Mouse (Mus musculus) right cerebral cortex, postnatal 10 days (tissue): ENCODE results near the gene Rps6kb1.

ENCODE experiments used
- DNase-seq, 2 experiments: peaks; one replicate each; pipeline ENCODE4 v3.0.0; 2021; ENCODE audit warnings: low spot score in 2 of 2

The Rps6kb1 gene

GRCm38 (mm10) chr11:86544639-86545299, at the start of gene Rps6kb1, which contains the start of gene Tubd1:
TSS of gene Rps6kb1 (minus strand) at chr11:86544805.
TSS of gene Tubd1 (plus strand) at chr11:86544991.
- DNase-seq = peak; percentile 100

GRCm38 (mm10) chr11:86593443-86593842, 48.8 kb upstream of the Rps6kb1 start:
- no peak for DNase-seq

- DNase-seq = no peak
Observed at GRCm38 (mm10) chr11:86592993-86593392, 48.4 kb upstream of the Rps6kb1 start.

- DNase-seq = no peak
Observed at GRCm38 (mm10) chr11:86591931-86592616, 47.5 kb upstream of the Rps6kb1 start.

GRCm38 (mm10) chr11:86591301-86591845, 46.8 kb upstream of the Rps6kb1 start:
- DNase-seq = no peak

GRCm38 (mm10) chr11:86590579-86590978, 46.0 kb upstream of the Rps6kb1 start:
- no peak for DNase-seq

- DNase-seq = no peak
Observed at GRCm38 (mm10) chr11:86590066-86590465, 45.5 kb upstream of the Rps6kb1 start.

GRCm38 (mm10) chr11:86588583-86589298, 44.1 kb upstream of the Rps6kb1 start:
- DNase-seq = no peak

GRCm38 (mm10) chr11:86587830-86588229, 43.2 kb upstream of the Rps6kb1 start:
- DNase-seq = no peak

- no peak for DNase-seq
Observed at GRCm38 (mm10) chr11:86586868-86587792, 42.5 kb upstream of the Rps6kb1 start.

- DNase-seq = no peak
Observed at GRCm38 (mm10) chr11:86586177-86586867, 41.7 kb upstream of the Rps6kb1 start.

- DNase-seq = no peak
Observed at GRCm38 (mm10) chr11:86585598-86585984, 41.0 kb upstream of the Rps6kb1 start.

GRCm38 (mm10) chr11:86584898-86585597, 40.4 kb upstream of the Rps6kb1 start:
- DNase-seq = no peak

- no peak for DNase-seq
Observed at GRCm38 (mm10) chr11:86583990-86584897, 39.6 kb upstream of the Rps6kb1 start.

- no peak for DNase-seq
Observed at GRCm38 (mm10) chr11:86583313-86583825, 38.8 kb upstream of the Rps6kb1 start.

- DNase-seq = no peak
Observed at GRCm38 (mm10) chr11:86582543-86583260, 38.1 kb upstream of the Rps6kb1 start.

- no peak for DNase-seq
Observed at GRCm38 (mm10) chr11:86581943-86582542, 37.4 kb upstream of the Rps6kb1 start.
